Mouse (Mus musculus): ENCODE measurements around the gene Slc30a4. TPM values are rescaled to one million over a fixed set of nuclear protein-coding genes. Genes with fewer than 3 reads are reported as not detected.

Slc30a4 gene
- 10.6 and 11.1 TPM in 2 replicates for polyA plus RNA-seq (2012; rRNA removed)

DNA sequence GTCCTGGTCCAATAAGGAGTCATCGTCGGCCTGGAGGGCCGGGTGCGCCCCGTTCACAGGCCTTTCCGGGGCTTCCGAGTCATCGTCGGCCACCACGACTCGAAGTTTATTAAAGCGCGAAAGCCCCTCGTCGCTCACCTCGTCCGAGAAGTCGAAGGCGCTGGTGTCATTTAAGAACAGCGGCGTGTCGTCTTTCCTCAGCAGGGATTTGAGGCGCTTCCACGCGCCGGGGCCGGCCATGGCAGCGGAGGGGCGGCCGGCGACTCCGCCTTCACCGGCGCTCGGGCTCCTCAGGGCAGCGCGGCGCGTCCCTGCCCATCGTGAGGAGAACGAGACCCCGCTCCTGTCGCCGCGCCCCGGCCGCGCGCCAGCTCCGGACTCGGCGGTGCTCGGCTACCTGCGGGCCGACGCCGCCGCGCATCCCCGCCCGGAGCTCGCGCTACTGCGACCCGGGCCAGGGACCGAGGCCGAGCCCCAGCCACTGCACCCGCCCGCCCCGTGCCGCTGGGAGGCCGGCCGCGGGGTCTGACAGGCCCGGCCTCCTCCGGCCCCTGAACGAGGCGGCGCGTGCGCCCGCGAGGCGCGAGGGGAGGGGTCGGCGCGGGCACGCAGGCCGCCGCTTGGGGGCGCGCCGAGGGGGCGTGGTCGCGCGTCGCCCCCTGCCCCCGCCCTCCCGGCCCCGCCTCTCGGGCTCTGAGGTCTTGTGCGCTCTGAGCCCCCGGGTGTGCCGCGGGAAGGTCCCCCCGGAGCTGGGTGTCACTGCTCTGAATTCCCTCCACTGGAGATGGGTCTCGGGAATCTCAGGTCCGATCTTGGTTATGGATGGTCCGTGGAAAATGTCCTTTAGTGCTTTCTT lies at the start of gene Slc30a4:
Slc30a4 (minus strand) TSS at position 483 of the 856 bp plus-strand sequence.

DNA sequence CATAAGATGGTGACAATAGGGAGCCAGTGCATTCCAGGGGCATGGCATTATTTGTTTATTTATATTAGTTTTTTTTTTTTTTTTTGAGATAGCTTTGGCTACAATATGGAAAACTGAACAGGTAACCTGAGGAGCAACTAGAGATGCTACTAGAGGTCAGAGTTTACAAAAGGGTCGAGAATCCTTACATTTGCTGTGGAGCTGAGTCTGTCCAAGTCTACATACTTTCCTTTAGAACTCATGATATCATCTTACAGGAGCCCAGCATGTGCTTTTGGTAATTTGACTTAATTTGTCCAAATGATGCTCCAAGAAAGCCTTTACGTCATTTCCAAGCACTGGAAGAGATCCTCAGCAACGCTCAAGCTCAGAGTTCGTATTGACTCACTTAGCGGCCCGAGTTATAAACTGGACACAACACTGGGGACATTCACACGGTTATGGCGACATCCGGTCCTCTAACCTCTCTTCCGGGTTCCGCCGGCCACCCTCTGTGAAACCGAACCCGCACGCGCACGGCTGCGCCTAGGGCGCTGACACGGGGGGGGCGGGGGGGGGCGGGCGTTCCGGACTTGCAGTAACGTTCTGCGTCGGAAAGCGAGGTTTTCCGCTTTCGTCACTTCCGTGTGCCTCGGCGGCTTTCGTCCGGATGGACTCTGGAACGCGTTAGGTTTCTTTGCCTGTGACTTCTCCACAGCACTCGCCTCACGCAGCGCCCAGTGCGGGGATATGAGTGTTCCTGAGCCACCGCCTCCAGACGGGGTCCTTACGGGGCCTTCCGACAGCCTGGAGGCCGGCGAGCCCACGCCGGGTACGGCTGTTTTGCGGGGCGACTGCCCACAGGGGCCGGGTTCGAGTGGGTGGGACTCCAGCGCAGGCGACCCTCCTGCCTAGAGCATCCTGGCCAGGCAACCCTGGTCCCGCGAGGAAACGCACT lies 35.7 kb upstream of the Slc30a4 start, which contains the start of gene Bloc1s6:
Bloc1s6 (plus strand) TSS at position 610 of the 937 bp plus-strand sequence.

DNA sequence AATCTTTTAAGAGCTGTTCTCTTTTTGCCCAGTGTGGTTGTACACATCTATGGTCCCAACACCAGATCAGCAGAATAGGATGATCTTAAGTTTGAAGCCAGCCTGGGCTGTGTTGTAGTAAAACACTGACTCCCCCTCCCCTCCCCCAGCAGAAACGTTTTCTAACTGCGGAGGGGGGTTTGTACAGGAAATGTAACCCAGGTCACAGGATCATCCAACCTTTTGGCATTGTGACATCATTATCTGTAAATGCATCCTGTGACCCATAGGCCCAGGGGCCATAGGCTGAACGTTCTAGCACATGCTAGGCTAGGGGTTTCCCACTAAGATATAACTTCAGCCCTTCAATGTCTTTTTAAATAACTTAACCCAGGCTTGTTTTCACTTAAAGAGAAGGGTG lies 65.8 kb downstream of the Slc30a4 start, which contains the start of gene AA467197:
AA467197 (plus strand) TSS at position 301 of the 400 bp plus-strand sequence.

Other genes starting within 250 kb of the Slc30a4 start
- 0.01 TPM in 1 of 2 replicates, not detected in the other for gene Gm14085, start 217.7 kb downstream of the Slc30a4 start, polyA plus RNA-seq (2012; rRNA removed)
- 16.3 and 21.4 TPM in 2 replicates for gene Gatm, start 91.4 kb downstream of the Slc30a4 start, polyA plus RNA-seq (2012; rRNA removed)
- gene AA467197, start 65.7 kb downstream of the Slc30a4 start, polyA plus RNA-seq (2012; rRNA removed) = 0.58 and 1.2 TPM in 2 replicates
- gene Bloc1s6, start 35.8 kb upstream of the Slc30a4 start, polyA plus RNA-seq (2012; rRNA removed) = 56.0 and 57.3 TPM in 2 replicates
- 1.5 and 1.9 TPM in 2 replicates for gene Sqor, start 62.6 kb upstream of the Slc30a4 start, polyA plus RNA-seq (2012; rRNA removed)

Measured in central nervous system, embryonic 14 days (tissue).